Mouse (Mus musculus): ENCODE data around the gene Krt71. TPM values are rescaled to one million over a fixed set of nuclear protein-coding genes. Genes with fewer than 3 reads are reported as not detected.
"Not testable (repeated sequence)": the region's sequence is repeated elsewhere in the genome, so short reads cannot be mapped to it uniquely, and the experiment has no call there.

The Krt71 gene
- total RNA-seq, 2 experiments from 2014 or later: not detected

DNA sequence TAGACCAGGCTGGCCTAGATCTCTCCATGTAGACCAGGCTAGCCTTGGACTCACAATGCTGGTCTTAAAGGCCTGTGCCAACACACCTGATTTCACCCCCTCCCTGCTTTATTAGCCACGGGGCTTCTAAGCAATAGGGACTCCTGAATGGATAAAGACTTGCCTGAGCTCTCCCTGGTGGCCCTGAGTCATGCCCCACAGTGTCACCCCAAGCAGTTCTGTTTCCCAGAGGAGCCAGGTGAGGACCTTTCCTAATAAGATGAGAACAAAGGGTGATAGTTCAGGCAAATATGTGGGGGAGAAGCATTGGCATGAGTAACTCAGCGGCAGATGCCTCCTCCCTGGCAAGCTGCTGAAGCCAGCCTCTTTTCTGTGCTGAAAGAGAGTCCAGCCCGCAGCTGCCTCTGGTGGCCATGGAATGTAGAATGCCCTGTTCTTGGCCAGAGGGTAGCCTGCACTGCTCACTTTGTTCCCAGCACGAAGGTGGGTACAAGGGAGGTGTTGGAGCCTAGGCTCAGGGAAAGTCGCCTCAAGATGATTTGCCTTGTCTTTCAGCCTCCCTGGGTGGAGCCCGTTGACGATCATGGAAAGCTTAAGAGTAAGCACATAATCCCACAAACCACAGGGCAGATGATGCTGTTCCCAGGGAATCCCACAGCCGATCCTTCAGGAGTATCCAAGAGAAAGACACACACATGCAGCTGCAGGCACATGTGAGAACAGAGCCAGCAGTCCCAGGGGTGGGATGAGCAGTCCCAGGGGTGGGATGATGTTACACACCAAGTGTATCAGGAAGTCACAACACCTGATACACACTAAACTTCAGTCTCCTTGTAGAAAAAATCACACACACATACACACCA is 45.4 kb downstream of the Krt71 start:
- intact Hi-C loops (cut with DNase I): no loop called here

DNA sequence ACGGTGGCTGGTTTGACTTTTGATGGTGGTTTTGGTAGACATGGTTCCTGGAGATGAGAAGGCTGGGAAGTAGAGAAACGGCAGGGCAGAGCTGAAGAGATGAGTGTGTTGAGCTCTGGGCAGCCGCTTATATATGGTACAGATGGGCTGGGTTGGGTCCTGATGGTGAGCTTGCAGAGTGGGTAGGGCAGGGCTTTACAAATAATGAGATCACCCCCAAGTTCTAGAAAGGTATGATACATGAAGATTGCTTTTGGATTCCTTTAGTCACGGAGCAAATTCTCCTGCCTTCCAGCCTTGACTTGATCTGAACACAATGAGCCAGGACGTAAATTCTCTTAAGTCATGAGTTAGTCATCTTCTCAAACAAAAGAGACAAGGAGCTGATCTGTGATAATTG is 48.7 kb downstream of the Krt71 start, which contains the start of gene Krt6a:
Gene Krt6a, minus strand, starts transcription at position 101 of the 400 bp plus-strand sequence.
- intact Hi-C loops (cut with DNase I): no loop called here

More for the DNA sequence above, 45.4 kb downstream of the Krt71 start:
- DNase-seq (ENCODE audit: low spot score in 2 of 2): no peak

DNA sequence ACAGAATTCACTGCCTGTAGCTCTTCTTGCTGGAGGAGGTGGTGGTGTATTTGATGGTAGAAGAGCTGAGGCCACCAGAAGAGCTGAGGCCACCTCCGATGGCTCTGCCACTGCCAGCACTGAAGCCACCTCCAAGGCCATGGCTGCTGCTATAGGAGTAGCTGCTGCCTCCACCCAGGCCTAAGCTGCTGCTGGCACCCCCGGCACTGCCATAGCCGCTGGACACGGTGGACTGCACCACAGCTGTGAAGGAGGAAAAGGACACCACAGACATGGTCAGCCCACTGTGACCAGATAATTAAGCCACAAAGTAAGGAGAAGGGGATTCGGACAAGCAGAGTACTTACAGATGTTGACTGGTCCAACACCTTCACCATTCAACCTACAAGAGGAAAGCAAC is 52.4 kb downstream of the Krt71 start:
- DNase-seq (ENCODE audit: low spot score in 2 of 2); intact Hi-C loops (cut with DNase I): not testable (repeated sequence)

More for the DNA sequence above, 48.7 kb downstream of the Krt71 start, which contains the start of gene Krt6a:
- no peak for DNase-seq (ENCODE audit: low spot score in 2 of 2)

DNA sequence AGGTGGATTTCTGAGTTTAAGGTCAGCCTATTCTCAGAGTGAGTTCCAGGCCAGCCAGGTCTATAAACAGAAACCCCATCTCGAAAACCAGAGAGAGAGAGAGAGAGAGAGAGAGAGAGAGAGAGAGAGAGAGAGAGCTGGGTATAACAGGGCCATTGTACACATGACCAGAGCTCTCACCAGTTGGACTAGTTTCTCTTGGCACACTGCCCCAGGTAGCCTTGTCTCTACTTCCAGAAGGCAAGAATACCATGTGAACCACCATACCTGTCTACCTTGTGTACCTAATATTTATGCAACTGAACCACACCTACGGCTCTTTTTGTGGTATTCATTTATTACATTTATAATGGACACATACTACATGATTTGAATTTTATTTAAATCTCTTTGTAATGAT is 54.7 kb downstream of the Krt71 start:
- intact Hi-C loops (cut with DNase I): no loop called here
- DNase-seq (ENCODE audit: low spot score in 2 of 2): no peak

Small RNA genes within 50 kb of the gene (microRNA-seq; reads per million reads assigned to microRNA genes)
- 0 reads per million in 2 experiments for gene Gm44323
- 0 reads per million in 2 experiments for gene Gm44342

Other genes starting within 250 kb of the Krt71 start
- not detected for gene Gm49425, start 225.8 kb downstream of the Krt71 start, total RNA-seq (2021)
- not detected for gene Krt84, start 210.3 kb downstream of the Krt71 start, total RNA-seq (2021)
- not detected for gene Krt82, start 192.4 kb downstream of the Krt71 start, total RNA-seq (2021)
- not detected for gene Krt90, start 180.2 kb downstream of the Krt71 start, total RNA-seq (2021)
- gene Krt75, start 169.2 kb downstream of the Krt71 start, total RNA-seq (2021): not detected
- not detected for gene Gm5414, start 114.9 kb downstream of the Krt71 start, total RNA-seq (2021)
- not detected for gene Gm5478, start 95.7 kb downstream of the Krt71 start, total RNA-seq (2021)
- not detected for gene Krt6b, start 62.8 kb downstream of the Krt71 start, total RNA-seq (2021)
- gene Krt6a, start 48.8 kb downstream of the Krt71 start, total RNA-seq (2021): not detected
- gene Krt5, start 30.2 kb downstream of the Krt71 start, total RNA-seq (2021): not detected
- gene Krt72, start 43.4 kb upstream of the Krt71 start, total RNA-seq (2021): not detected
- 1 to 10 TPM; 1.1 to 2.6 TPM for gene Krt73, start 59.2 kb upstream of the Krt71 start, total RNA-seq (2021)
- gene Krt2, start 75.1 kb upstream of the Krt71 start, total RNA-seq (2021): under 1 TPM in 1 of 2 experiments, not detected in 1; 0.61 TPM
- gene Krt1, start 107.7 kb upstream of the Krt71 start, total RNA-seq (2021): 1 to 10 TPM; 3.3 TPM
- gene Krt77, start 126.6 kb upstream of the Krt71 start, total RNA-seq (2021): 10 to 100 TPM; 10.9 to 14.7 TPM
- gene Krt76, start 149.8 kb upstream of the Krt71 start, total RNA-seq (2021): not detected
- gene Krt4, start 181.6 kb upstream of the Krt71 start, total RNA-seq (2021): not detected
- gene Krt79, start 197.2 kb upstream of the Krt71 start, total RNA-seq (2021): not detected
- gene Krt78, start 211.2 kb upstream of the Krt71 start, total RNA-seq (2021): not detected

Measured in left cerebral cortex, postnatal 14 days (tissue).